ENCODE assay signal across 8 mouse cellular contexts in the genomic region with DNA sequence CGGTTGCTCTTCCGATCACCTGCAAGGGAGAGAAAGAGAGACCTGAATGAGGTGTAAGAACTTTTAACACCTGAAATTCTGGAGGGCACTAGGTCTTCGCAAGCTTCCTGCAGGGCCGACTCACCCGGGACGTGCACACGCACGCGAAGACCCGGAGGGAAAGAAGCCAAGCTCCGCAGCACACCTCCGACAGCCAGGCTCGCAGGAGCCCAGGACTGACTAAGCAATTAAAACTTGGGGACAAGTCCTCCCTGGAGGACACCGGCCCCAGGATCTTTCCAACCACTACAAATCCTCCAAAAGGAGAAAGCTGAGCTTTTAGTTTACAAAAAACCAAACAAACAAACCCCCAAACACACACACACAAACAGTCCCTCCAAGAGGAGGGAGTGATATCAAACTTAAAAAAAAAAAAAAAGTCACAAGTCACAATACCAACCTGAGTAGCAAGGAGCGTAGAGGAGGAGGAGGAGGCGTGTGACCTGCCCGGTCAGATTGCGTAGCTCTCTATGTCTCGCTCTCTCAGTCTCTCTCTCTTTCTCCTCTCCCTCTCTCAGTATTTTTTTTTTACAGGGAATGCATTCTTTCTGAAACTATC. TPM values are rescaled to one million over a fixed set of nuclear protein-coding genes. Genes with fewer than 3 reads are reported as not detected.
DNase-seq lines count a peak whose midpoint lies in the region; ATAC-seq and TF ChIP-seq lines count a peak whose summit lies in the region.

No protein-coding gene starts in this region.

- WGBS in heart, adult 2 months: 3% methylated on average over 19 of the region's 19 CpGs
- WGBS in forebrain, postnatal 0 days: 1% methylated on average over 19 of the region's 19 CpGs
- WGBS in midbrain, embryonic 10.5 days: 0% methylated on average over 19 of the region's 19 CpGs

- no peak for TF ChIP-seq CTCF in heart, adult 2 months (IDR thresholded peaks at IDR 0.05)
- TF ChIP-seq CTCF in forebrain, postnatal 0 days (IDR thresholded peaks at IDR 0.05; ENCODE audit: low read depth): no peak

- peak overlapping the region; percentile 52 for H3K4me2 ChIP-seq in forebrain, postnatal 0 days (ENCODE audit: low read depth)

- H3K9me3 ChIP-seq in forebrain, postnatal 0 days (ENCODE audit: low read length): no peaks in the 10 kb centered on the region
- no peaks in the 10 kb centered on the region for H3K9me3 ChIP-seq in midbrain, embryonic 10.5 days (replicated peaks)

- TF ChIP-seq EP300 in heart, adult 2 months (IDR thresholded peaks at IDR 0.05; ENCODE audit: insufficient read depth, low read depth, low read length): no peak

- no peak overlapping the region for H3K9ac ChIP-seq in heart, adult 2 months (ENCODE audit: low read depth, low read length)
- H3K9ac ChIP-seq in forebrain, postnatal 0 days: no peak overlapping the region

- H3K36me3 ChIP-seq in heart, adult 2 months (ENCODE audit: control insufficient read depth, insufficient read depth, low read length): no peaks in the 10 kb centered on the region
- no peaks in the 10 kb centered on the region for H3K36me3 ChIP-seq in forebrain, postnatal 0 days (ENCODE audit: insufficient read depth)
- no peaks in the 10 kb centered on the region for H3K36me3 ChIP-seq in midbrain, embryonic 10.5 days

- H3K4me3 ChIP-seq in heart, adult 2 months: peak overlapping the region; percentile 38
- peak overlapping the region; percentile 28 for H3K4me3 ChIP-seq in forebrain, postnatal 0 days (ENCODE audit: low read depth, low read length)
- peak overlapping the region; percentile 60 for H3K4me3 ChIP-seq in midbrain, embryonic 10.5 days

- ATAC-seq in CD4-positive, CD25-positive, alpha-beta regulatory T cell, adult 4 months: peak; percentile 9
- no peak for ATAC-seq in forebrain, postnatal 0 days

- intact Hi-C loops in heart, adult 2 months (cut with DNase I): loop anchor here (5.0 kb wide), 2 partner anchors 251 to 331 kb away; no protein-coding TSS in a partner anchor
- intact Hi-C loops in heart, postnatal 10 days (cut with DNase I): loop anchor here (2.0 kb wide), 1 partner anchor 1203 kb away; no protein-coding TSS in a partner anchor

- peak overlapping the region; percentile 34 for H3K27ac ChIP-seq in heart, adult 2 months
- no peak overlapping the region for H3K27ac ChIP-seq in forebrain, postnatal 0 days (ENCODE audit: low read depth, low read length)
- H3K27ac ChIP-seq in midbrain, embryonic 10.5 days (replicated peaks): no peak overlapping the region; the same call in 1 of the 2 replicates

- no peaks in the 10 kb centered on the region for H3K4me1 ChIP-seq in heart, adult 2 months (ENCODE audit: control insufficient read depth, insufficient read depth, low read length)
- no peaks in the 10 kb centered on the region for H3K4me1 ChIP-seq in forebrain, postnatal 0 days (ENCODE audit: insufficient read depth)
- peaks cover 74% of the 10 kb centered on the region for H3K4me1 ChIP-seq in midbrain, embryonic 10.5 days

- H3K79me2 ChIP-seq in heart, adult 2 months (replicated peaks; ENCODE audit: control insufficient read depth, insufficient read depth, low read length): no peaks in the 10 kb centered on the region

- peak in 1 of 2 experiments; percentile 34 for DNase-seq in heart, adult 2 months
- DNase-seq in heart, postnatal 10 days: no peak
- DNase-seq in forebrain, postnatal 0 days: peak; percentile 16
- DNase-seq in midbrain, embryonic 10.5 days (ENCODE audit: low spot score): peak; percentile 29
- no peak for DNase-seq in cerebellum, postnatal 4 days (ENCODE audit: low spot score in 2 of 2)
- no peak for DNase-seq in adrenal gland, adult 8-10 months
- no peak for DNase-seq in urinary bladder, postnatal 14 days (ENCODE audit: low spot score)

- peaks cover 21% of the 10 kb centered on the region for H3K27me3 ChIP-seq in heart, adult 2 months (ENCODE audit: control insufficient read depth, insufficient read depth, low read length)
- peaks cover 78% of the 10 kb centered on the region for H3K27me3 ChIP-seq in forebrain, postnatal 0 days (ENCODE audit: insufficient read depth, low read length)
- H3K27me3 ChIP-seq in midbrain, embryonic 10.5 days (ENCODE audit: low read depth, poor library complexity, severe bottlenecking): peaks cover 97% of the 10 kb centered on the region

- TF ChIP-seq POLR2A in heart, adult 2 months (IDR thresholded peaks at IDR 0.05; ENCODE audit: insufficient read depth, low read depth, low read length): no peak

RNA-seq across cellular contexts. Expression of a gene that starts 3.0 kb away (rescaled TPM):
- total RNA-seq in heart, adult 2 months (2021): not detected
- not detected in 2 replicates for polyA plus RNA-seq in heart, adult 2 months (2012; rRNA removed)
- not detected for total RNA-seq in heart, postnatal 10 days (2021)
- 1 to 10 TPM in 1 of 2 experiments, under 1 TPM in 1; 0.66 to 1.9 TPM for polyA plus RNA-seq in CD4-positive, CD25-positive, alpha-beta regulatory T cell, adult 4 months (2017; shearing (Covaris generic))
- total RNA-seq in forebrain, postnatal 0 days (2014; rRNA removed): not detected in 2 replicates
- polyA plus RNA-seq in forebrain, postnatal 0 days (2015; fragmentation: Nextera tagmentation; extraction: Ambion mirVana): not detected in 2 replicates
- polyA plus RNA-seq in midbrain, embryonic 10.5 days (2016; fragmentation: Nextera tagmentation; extraction: Ambion mirVana): 0.31 and 1.1 TPM in 2 replicates
- 1 to 10 TPM in 3 of 4 experiments, under 1 TPM in 1; 0.78 to 3.3 (median 2.8) TPM for total RNA-seq in adrenal gland, adult 8-10 months (2022)

RNA-seq across cellular contexts. Expression of a gene that starts 11.3 kb away (rescaled TPM):
- not detected for total RNA-seq in heart, adult 2 months (2021)
- not detected in 2 replicates for polyA plus RNA-seq in heart, adult 2 months (2012; rRNA removed)
- not detected for total RNA-seq in heart, postnatal 10 days (2021)
- polyA plus RNA-seq in CD4-positive, CD25-positive, alpha-beta regulatory T cell, adult 4 months (2017; shearing (Covaris generic)): under 1 TPM in 1 of 2 experiments, not detected in 1; 0.81 TPM
- not detected in 2 replicates for total RNA-seq in forebrain, postnatal 0 days (2014; rRNA removed)
- polyA plus RNA-seq in forebrain, postnatal 0 days (2015; fragmentation: Nextera tagmentation; extraction: Ambion mirVana): not detected in 2 replicates
- polyA plus RNA-seq in midbrain, embryonic 10.5 days (2016; fragmentation: Nextera tagmentation; extraction: Ambion mirVana): 0.47 and 1.2 TPM in 2 replicates
- not detected for total RNA-seq in adrenal gland, adult 8-10 months (2022)

RNA-seq across cellular contexts. Expression of a gene that starts 11.8 kb away (rescaled TPM):
- under 1 TPM; 0.59 to 0.91 TPM for total RNA-seq in heart, adult 2 months (2021)
- polyA plus RNA-seq in heart, adult 2 months (2012; rRNA removed): 0.32 and 0.57 TPM in 2 replicates
- total RNA-seq in heart, postnatal 10 days (2021): under 1 TPM; 0.86 to 0.92 TPM
- 100 to 1,000 TPM; 136 to 163 TPM for polyA plus RNA-seq in CD4-positive, CD25-positive, alpha-beta regulatory T cell, adult 4 months (2017; shearing (Covaris generic))
- total RNA-seq in forebrain, postnatal 0 days (2014; rRNA removed): 0.48 and 0.62 TPM in 2 replicates
- 1.4 and 1.8 TPM in 2 replicates for polyA plus RNA-seq in forebrain, postnatal 0 days (2015; fragmentation: Nextera tagmentation; extraction: Ambion mirVana)
- polyA plus RNA-seq in midbrain, embryonic 10.5 days (2016; fragmentation: Nextera tagmentation; extraction: Ambion mirVana): 10.5 and 28.2 TPM in 2 replicates
- 10 to 100 TPM; 22.3 to 43.4 (median 32.2) TPM for total RNA-seq in adrenal gland, adult 8-10 months (2022)

Comparison
In these comparisons a context has a peak if more than half of its experiments do, and no peak if none do; other contexts are left out.
1. DNase-seq: peak in forebrain, postnatal 0 days (single experiment) and midbrain, embryonic 10.5 days (single experiment); none in heart, postnatal 10 days (0 of 2), cerebellum, postnatal 4 days (0 of 2), adrenal gland, adult 8-10 months (single experiment) and urinary bladder, postnatal 14 days (single experiment).
2. RNA of a gene that starts 11.8 kb away (total RNA-seq): 22.3 to 43.4 TPM in adrenal gland, adult 8-10 months; 0.86 to 0.92 TPM in heart, postnatal 10 days, 0.59 to 0.91 TPM in heart, adult 2 months and 0.48 to 0.62 TPM in forebrain, postnatal 0 days; every median in the first group is over 10 times any median in the second.
3. Peak in every context shown above with its lines, with median percentiles within 50 percentile points of each other: H3K4me3 ChIP-seq.